Mouse (Mus musculus) heart, adult 9 months (tissue): ENCODE data around the gene C730034F03Rik.
"Not testable (repeated sequence)": the region's sequence is repeated elsewhere in the genome, so short reads cannot be mapped to it uniquely, and the experiment has no call there.

Experiments
- DNase-seq, 2 experiments: peaks; one replicate each; pipeline ENCODE4 v3.0.0; 2022; ENCODE audit warnings: low spot score in 2 of 2

The C730034F03Rik gene

DNA sequence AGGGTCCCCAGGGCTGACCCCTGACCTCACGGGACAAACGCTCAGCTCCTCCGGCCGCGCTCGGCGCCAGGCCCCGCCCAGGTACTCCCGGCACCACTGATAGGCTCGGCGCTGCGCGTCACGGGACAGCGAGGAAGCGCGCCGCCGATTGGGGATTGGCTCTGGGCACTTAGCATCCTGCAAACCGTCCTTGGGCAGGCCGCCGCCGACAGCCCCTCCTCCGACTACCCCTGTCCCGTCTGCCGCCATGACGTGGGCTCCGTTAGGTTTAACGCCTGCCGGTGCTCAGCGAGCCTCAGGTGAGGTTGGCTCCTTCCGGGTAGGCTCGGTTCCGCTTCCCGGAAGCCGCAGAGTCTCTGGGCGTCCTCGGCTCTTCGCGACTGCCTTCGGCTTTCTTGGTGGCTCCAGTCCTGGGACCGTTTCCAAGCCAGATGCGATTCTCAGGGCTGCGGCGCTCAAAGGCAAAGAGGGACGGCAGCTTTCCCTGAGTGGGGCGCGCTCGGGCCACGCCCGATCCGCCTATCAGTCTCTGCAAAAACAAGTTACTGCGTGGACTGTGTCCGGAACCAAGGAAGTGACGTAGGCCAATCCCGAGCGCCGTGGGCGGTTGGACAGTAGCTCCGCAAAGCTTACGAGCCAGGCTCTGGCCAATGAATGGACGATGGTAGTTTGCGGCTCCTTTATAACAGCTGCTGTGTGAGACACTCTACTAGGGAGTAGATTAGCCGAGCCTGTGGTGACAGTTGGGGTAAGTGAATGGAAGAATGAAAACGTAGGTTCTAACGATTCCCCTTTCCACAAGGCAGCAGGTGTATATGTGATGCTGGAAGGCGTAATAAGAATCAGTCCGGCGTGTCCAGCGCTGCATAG is at the start of gene C730034F03Rik, which contains the start of the genes Gm44502 and Chkb:
Gene C730034F03Rik (plus strand): TSS at position 238 of the 870 bp plus-strand sequence.
Gene Gm44502 (minus strand): TSS at position 345 of the 870 bp plus-strand sequence.
Gene Chkb (minus strand): TSS at position 557 of the 870 bp plus-strand sequence.
- DNase-seq = peak; percentile 93 to 95

DNA sequence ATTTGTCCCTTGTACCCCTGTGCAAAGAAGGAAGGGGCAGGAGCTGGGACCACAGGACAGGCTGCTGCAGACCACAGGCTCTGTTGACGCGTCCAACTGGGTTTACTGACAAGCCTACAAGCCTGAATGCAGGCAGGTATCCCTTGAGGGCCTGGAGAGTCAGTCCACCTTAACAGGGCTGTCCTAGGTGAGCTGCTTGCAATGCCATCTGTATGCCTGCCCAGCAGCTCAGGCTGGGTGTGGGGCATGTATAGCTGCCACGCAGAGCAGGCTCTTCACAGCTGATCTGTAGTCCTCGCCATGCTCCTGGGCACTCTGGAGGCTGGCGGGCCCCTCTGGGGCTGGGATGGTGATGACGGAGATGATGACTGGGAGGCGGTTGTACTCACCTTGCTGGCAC is 44.8 kb upstream of the C730034F03Rik start, which contains the start of gene Klhdc7b:
Gene Klhdc7b (plus strand): TSS at position 301 of the 400 bp plus-strand sequence.
- DNase-seq = no peak

DNA sequence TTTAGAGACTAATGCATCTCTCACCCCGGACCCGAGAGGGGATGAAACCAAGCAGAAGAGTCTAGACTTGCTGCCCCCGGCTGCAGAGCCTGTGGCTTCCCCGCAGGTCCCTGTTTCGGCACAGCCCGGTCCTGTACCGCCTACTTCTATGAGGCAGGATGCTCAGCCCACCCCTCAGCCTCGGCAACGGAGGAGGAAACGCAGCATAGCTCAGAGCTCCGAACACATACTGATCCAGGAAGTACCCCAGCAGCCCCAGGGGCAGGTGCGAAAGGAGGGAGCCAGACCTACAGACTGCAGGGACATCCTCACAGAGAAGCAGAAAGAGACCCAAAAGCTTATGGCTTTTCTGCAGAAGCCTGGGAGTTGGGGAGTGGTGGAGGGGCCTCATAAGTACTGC is 42.3 kb upstream of the C730034F03Rik start:
- DNase-seq = no peak

DNA sequence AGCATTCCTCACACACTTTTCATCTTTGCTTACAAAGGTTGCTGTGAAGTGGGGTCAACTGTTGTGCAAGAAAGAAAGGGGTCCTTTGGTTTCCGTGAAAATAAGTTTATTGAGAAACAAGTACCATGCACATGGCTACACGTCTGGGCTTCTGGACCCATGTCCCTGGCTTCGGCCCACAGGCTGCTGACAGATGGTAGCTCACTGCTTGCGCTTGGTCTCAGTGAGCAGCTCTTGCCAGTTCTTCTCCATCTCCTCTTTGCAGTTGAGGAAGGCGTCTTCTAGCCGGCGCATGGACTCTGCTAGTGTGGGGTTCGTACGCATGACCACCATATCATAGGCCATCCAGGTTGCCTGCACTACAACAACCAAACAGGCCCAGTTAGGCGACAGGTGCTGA is 39.3 kb upstream of the C730034F03Rik start:
- no peak for DNase-seq

DNA sequence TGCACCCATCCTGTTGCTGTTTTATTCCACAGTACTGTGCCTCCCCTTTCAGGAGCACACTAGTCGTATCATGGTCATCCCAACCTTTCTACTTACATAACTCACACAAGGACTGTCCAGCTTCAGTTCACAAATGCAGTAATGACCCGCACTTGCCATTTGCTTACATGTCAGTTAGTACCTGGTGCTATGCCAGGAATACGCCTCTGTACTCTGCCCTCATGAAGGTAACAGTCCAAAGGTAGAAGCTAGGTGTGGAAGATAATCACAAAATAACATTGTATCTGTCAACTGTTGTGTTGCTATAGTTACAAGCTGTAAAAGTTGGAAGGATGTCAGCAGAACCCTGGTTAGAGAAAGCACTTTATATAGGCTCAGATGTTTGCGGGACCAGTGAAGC is 32.5 kb upstream of the C730034F03Rik start:
- no peak for DNase-seq

DNA sequence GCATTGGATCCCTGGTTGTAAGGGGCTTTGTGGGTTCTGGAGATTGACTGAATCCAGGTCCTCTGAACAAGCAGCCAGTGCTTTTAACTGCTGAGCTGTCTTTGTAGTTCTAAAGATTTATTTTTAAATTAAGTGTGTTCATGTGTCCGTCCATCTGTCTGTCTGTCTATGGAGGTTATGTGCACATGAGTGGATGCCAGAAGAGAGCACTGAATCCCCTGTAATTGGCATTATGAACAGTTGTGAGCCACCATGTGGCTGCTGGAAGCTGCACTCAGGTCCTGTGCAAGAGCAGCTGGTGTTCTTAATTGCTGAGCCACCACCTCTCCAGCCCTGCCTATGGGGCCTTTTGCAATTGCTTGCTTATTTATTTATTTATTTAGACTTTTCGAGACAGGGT is 31.2 kb upstream of the C730034F03Rik start:
- no peak for DNase-seq

DNA sequence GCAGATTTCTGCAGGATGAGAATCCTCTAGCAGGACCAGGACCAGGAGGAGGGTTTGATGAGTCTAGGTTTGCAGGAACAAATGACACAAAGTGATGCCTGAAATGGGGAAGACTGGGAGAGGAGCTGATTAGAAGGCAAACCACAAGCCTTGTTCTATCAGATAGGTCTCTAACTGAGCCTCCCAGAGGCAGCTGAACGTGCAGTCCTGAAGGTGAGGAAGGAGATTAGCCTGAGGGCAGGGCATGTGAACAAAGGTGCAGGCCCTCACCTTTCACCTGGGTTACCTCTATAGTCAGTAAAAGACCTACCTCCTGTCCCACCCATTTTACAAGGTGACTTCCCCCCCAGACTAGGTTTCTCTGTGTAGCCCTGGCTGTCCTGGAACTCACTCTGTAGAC is 29.7 kb upstream of the C730034F03Rik start:
- DNase-seq = no peak

DNA sequence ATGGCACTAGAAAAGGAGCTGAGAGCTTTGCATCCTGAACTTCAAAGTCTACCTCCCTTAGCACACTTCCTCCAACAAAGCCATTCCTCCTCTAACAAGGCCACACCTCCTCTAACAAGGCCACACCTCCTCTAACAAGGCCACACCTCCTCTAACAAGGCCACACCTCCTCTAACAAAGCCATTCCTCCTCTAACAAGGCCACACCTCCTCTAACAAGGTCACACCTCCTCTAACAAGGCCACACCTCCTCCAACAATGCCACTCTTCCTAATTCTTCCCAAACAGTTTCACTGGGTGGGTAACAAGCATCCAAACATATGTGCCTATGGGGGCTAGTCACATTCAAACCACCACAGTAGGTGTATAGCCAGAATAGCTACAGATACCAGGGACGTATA is 26.9 kb upstream of the C730034F03Rik start:
- DNase-seq = no peak

DNA sequence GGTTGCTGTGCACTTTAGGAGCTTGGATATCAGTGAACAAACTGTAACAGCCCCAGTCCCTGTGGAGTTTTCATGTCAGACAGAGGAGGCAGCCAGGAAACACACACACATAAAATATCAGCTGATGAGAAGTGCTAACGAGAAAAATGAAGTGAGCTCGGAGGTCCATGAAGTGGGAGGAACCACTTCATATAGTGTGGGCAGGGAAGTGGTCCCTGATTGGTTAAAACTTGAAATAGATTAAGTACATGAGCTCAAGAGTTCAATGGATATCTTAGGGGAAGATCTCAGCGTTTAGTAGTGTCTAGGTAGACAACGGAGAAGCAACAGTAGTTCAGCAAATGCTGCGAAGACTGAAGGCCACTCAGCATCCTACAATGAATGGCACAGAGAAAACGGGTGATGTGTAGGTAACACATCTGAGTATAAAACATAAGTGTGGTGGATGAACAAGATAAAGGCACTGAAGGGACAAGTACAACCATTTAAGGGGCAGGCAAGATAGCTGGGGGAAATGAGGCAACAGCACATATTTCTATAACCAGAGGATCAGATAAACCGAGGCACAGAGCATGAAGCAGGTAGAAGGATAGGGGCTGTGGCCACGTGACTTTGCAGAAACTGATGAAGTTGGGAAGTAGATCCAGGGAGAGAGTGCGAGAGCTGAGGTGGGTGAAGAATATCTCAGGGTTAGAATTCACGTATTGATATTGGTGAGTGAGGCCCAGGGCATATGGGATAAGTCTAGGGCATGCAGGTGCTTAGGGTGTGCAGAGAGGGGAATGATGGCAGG is 24.4 kb upstream of the C730034F03Rik start:
- DNase-seq = no peak

DNA sequence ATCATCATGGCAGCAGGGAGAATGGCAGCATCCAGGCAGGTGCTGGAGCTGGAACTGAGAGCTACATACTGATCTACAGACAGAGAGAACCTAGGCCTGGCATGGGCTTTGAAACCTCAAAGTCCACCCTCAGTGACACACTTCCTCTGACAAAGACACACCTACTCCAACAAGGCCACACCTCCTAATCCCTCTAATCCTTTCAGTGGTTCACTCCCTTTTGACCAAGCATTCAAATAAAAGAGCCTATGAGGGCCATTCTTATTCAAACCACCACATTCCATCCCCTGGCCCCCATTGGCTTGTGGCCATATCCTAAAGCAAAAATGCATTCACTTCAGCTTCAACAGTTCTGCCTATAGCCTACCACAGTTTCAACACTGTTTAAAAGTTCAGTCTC is 22.7 kb upstream of the C730034F03Rik start:
- DNase-seq = no peak

DNA sequence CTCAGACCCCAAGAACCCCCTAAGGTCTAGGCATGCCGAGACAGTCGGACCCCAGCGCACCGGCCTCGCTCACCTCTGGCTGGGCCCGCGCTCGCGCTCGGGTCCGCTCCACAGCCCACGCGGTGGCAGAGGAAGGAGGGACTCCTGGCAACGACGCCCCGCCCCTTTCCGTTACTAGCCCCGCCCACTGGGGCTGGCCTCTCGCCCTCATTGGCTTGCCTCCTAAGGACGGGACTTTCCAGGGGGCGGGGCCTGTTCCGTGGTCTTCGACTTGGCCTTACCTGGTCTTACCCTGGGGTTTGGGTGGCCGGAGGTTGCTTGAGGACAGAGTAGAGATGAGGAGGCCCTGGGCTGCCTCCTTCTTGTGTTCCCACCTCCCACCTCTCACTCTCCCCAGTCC is 19.3 kb upstream of the C730034F03Rik start, which contains the start of gene Syce3:
Gene Syce3 (minus strand): TSS at position 386 of the 400 bp plus-strand sequence.
- no peak for DNase-seq

DNA sequence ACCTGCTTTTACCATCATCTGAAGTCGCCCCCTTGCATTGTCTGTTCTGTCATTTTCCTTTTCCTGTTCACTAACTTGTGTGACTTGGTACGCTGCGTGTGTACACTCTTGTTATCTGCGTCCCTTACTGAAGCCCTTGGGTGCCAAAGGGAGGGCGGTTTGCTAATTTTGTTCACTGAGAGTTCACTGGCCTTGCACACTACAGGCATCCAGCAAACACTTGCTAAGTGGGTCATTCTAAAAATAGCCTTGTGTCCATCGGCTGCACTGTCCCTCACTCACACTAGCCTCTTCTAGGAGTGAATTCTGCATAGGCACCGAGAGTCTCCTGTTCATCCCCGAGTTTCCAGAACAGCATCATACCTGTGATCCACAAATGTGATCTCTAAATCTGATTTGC is 14.1 kb upstream of the C730034F03Rik start:
- peak; percentile 51 to 64 for DNase-seq

DNA sequence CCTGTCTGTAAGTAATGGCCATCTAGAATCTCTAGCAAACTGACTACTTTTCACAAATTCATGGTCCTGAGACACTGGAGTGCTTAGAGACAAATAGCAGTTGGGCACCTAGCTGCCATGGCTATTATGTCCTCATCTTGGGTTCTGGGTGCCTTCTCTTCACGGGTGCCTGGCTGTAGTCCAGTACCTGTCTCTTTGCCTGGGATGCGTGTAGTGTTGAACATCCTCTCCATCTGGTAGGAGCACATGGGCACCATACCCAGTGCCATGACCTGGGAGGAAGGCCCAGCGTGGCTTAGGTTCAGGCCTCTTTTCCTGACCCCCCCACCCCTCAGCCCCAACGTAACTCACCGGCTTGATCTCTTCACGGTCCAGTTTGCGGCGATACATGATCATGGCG is 7.5 kb upstream of the C730034F03Rik start:
- no peak for DNase-seq

DNA sequence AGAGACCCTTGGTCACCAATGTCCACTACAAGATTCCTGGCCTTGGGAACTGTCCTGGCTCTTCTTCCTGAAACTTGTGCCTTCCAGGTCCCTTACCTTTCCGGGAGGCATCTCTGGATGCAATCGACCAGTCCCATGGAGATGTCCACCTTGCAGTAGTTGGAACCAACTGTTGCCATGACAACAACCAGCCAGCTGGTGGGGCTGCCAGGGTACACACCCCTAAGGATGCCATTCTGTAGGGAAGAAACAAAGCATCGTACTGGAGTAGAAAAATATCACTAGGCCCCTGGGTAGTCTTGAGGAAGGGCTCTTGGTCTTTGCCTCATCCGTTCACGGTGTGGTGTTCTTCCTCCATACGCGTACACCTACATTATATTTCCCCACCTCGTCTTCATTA is 4.8 kb upstream of the C730034F03Rik start:
- no peak for DNase-seq

DNA sequence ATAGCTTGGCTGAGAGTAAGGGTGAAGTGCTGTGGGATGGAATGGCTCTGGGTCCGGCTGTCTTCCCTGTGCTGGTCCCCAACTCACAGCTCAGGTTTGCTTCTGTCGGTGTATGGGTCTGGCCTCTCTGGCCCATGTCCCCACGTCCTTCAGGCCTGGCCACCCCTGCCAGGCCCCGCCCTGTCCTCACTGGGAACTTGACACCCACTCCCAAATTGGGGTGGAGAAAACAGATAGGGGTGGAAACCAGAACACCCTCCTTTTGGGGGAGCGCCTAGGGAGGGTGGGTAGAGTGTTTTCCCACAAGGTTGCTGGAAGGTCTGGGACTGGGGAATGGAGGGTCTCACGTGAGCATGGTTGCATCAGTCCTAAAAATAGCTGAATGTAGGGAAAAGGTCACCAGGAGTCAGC is 3.7 kb upstream of the C730034F03Rik start, which contains the start of gene Cpt1b:
Gene Cpt1b (minus strand): TSS at position 153 of the 411 bp plus-strand sequence.
- peak; percentile 82 to 86 for DNase-seq

DNA sequence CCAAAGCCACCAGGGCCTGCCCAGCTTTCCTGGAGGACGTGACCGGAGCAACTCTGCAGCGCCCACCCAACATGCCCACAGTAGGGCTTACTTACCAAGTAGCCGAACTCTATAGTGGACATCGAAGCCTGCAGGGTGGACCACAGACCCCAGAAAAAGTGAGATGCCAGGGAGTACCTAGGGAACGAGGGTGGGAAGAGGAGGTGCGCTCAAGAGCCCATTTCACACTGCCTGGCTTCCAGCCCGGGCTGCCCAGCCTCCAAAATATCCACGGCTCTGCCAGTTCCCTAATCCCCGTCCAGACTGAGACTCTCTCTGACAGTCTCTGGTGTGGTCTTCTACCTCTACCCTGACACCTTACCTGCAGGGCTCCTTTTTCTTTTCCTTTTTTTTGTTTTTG is 2.7 kb upstream of the C730034F03Rik start:
- peak in 1 of 2 experiments; percentile 54 for DNase-seq

DNA sequence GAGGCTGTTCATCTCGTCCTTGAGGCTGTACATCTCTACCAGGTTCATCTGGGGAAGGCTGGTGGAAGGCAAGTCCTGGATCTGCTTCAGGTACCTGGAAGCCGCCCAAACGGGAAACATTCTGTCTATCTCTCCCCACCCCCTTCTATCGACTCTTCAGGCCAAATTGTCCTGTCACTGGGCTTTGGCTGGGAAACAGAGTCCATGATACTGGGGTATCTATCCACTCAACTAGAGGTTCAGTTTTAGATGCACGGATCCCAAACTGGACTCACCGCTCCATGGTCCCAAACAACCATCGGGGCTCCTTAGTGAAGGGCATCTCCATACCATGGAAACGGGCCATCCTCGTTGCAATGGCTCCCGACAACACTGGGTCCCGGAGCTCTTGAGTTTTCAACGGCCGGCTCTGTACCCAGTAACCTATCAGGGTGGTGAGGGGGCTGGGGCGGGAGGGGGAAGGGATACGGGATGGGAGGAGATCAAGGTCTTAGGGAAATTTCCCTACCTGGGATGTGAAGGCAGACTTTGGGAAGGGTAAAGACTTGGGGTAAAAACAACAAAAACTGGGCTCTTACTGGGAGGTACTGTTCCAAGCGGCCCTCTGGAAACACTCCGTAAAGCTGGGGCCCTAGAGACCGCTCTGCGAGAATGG is 1.1 kb upstream of the C730034F03Rik start:
- DNase-seq = no peak

DNA sequence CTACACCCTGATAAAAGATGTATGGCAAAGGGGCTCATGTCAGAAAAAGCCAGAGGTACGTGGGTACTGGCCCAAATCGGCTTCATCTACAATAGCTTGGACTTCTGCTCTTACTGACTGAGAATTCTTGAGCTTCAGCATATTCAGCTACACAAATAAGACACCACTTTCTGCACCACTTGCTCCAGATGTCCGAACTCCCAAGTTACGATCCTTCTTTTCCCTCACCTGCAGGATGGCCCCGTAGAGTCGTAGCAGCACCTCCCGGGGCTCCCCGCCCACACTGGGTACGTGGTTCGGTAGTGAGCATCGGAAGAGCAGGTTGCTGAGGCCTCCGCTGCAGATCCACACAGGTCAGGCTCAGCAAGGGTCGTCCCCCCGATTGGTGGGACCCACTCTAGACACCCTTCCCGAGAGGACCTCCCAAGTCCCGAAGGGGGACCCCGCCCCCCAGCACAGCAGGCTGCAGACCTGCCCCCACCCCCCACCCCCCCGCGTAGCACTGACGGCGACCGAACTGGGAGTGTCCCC is 503 bp upstream of the C730034F03Rik start:
- DNase-seq = peak in 1 of 2 experiments; percentile 46

DNA sequence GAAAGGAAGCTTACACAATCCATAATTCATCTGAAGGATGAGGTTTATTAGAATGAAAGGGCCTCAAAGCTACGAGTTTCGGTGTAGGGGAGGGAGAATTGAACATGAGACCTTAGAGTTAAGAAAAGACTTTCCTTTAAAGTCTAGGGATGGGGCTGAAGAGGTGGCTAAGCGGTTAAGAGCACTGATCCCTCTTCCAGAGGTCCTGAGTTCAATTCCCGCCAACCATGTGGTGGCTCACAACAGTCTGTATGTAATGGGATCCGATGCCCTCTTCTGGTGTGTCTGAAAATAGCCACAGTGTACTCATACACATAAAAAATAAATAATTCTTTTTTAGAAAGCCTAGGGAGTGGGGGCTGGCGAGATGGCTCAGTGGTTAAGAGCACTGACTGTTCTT is 952 bp downstream of the C730034F03Rik start:
- no peak for DNase-seq

DNA sequence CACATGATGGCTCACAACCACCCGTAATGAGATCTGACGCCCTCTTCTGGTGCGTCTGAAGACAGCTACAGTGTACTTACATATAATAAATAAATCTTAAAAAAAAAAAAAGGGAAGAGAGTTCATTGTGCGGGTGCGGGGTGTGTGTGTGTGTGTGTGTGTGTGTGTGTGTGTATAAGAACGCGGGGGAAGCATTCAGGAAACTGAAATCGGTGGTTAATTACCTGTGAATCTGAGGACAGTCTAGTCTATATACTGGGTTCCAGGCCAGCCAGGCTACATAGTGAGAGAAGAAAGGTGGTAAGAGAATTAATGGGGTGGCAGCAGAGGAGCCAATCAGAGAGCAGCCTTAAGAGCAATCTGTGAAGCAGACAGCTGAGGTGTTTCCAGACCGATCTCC is 1.4 kb downstream of the C730034F03Rik start:
- DNase-seq = not testable (repeated sequence)

DNA sequence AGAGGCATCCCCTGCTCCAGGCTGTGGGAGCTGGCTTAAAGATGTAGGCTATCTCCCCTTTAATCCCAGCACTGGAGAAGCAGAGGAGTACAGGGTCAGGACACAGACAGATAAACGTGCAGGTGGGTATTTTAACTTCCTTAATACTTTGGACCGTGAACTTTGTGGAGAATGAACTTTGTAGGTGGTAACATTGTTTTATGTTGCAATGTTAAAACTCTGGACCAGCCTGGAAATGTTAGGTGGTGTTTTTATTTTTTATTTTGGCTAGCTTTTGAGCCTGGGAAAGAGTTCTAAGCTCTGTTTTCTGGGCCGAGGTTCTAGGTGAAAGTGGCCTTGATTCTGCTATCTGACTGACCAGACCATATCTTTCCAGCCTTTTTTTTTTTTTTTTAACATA is 1.9 kb downstream of the C730034F03Rik start:
- no peak for DNase-seq
